Mouse (Mus musculus) R1 (cell line): Measurements from ENCODE around the gene BC037034.

Experiments
- DNase-seq: peaks from one replicate; pipeline ENCODE4 v3.0.0-alpha.2; 2018; ENCODE audit warnings: low read depth, low spot score

BC037034 gene

DNA sequence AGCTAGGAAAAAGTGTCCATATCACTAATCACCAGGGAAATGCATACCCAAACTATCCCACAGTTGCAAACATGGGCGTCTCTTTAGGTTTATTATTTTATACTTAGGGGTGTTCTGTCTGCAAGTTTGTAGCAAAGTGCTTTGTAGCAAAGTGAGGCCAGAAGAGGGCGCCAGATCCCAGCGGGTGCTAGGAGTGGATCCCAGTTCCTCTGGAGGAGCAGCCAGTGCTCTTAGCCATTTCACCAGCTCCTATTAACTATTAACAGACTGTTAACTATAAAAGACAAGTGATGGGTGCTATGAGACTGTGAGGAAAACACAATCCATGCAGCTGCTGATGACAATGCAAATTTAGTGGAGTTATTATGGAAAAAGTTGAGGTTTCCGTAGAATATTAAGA is 41.7 kb downstream of the BC037034 start:
- peak; percentile 76 for DNase-seq

DNA sequence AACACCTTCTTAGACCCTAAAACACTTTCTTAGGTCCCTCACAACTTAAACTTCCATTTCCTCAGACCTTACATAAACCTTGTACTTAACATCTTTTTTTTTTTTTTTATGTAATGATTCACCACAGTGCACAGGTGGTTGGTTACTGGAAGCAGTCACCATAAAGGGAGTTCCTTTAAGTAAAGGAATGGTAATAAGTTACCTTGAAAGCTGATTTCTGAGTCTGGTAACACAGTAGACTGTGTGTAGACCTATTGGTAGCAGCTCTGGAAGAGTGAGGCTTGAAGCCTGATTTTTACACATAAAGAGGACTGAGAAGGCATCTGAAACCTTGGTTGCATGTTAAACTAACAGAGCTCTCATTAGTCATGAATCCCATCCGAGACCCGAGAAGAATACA is 44.0 kb downstream of the BC037034 start:
- no peak for DNase-seq

GRCm38 (mm10) chr5:138216632-138217031 is 47.2 kb downstream of the BC037034 start:
- DNase-seq, result peak; percentile 28
